Mouse (Mus musculus) midbrain, embryonic 10.5 days (tissue): Measurements from ENCODE around the gene Pknox2. TPM values are rescaled to one million over a fixed set of nuclear protein-coding genes. Genes with fewer than 3 reads are reported as not detected.

ENCODE experiments used
- DNase-seq: peaks from one replicate; pipeline ENCODE4 v3.0.0-alpha.2; 2017; ENCODE audit warnings: low spot score
- H3K27ac ChIP-seq: fragments of 300-500 bp; sonication (generic); replicated peaks from 2 replicates; pipeline ENCODE4 v1.5.1; 2016; ENCODE audit warnings: mild to moderate bottlenecking
- H3K27me3 ChIP-seq: fragments of 300-500 bp; sonication (generic); 2 replicates; pipeline ENCODE4 v1.6.1; 2016; ENCODE audit warnings: low read depth, mild to moderate bottlenecking; ENCODE audit not compliant: poor library complexity, severe bottlenecking
- H3K36me3 ChIP-seq: fragments of 300-500 bp; sonication (generic); 2 replicates; pipeline ENCODE4 v1.6.1; 2016; ENCODE audit warnings: mild to moderate bottlenecking, moderate library complexity
- H3K4me1 ChIP-seq: fragments of 300-500 bp; sonication (generic); 2 replicates; pipeline ENCODE4 v1.6.1; 2016
- H3K4me3 ChIP-seq: fragments of 300-500 bp; sonication (generic); 2 replicates; pipeline ENCODE4 v1.5.1; 2016; ENCODE audit warnings: mild to moderate bottlenecking, moderate library complexity
- H3K9me3 ChIP-seq: fragments of 300-500 bp; sonication (generic); replicated peaks from 2 replicates; pipeline ENCODE4 v1.6.1; 2016; ENCODE audit warnings: mild to moderate bottlenecking
- WGBS: fragments of 180-500 bp; shearing (Covaris S2); methylation state at CpG from one replicate; pipeline ENCODE4 v1.1.7; 2016; 5-methylcytosine and 5-hydroxymethylcytosine counted together
- polyA plus RNA-seq: library from polyadenylated mRNA; unstranded; fragments of >200 nt; fragmentation: Nextera tagmentation; extraction: Ambion mirVana; gene quantifications from 2 replicates; pipeline ENCODE4 v1.2.1, GENCODE M21; 2016

Gene Pknox2
- polyA plus RNA-seq, 1 experiment from 2014 or later = 41.5 TPM

GRCm38 (mm10) chr9:36989991-36990390 lies 157.2 kb downstream of the Pknox2 start:
- H3K27ac ChIP-seq = no peak overlapping the region
- no peak overlapping the region for H3K4me3 ChIP-seq
- no peaks in the 10 kb centered on the region for H3K9me3 ChIP-seq
- H3K4me1 ChIP-seq = peaks cover 14% of the 10 kb centered on the region
- no peak for DNase-seq
- WGBS = 95% methylated on average over 3 of the region's 3 CpGs
- H3K27me3 ChIP-seq = no peaks in the 10 kb centered on the region
- peaks cover 20% of the 10 kb centered on the region for H3K36me3 ChIP-seq

- no peak for DNase-seq
Measured at GRCm38 (mm10) chr9:36985233-36985632, 162.0 kb downstream of the Pknox2 start.

GRCm38 (mm10) chr9:36976596-36977362 lies 170.4 kb downstream of the Pknox2 start:
- peaks cover 66% of the 10 kb centered on the region for H3K4me1 ChIP-seq
- DNase-seq = no peak
- H3K27me3 ChIP-seq = no peaks in the 10 kb centered on the region
- no peak overlapping the region for H3K4me3 ChIP-seq
- no peaks in the 10 kb centered on the region for H3K9me3 ChIP-seq
- no peak overlapping the region for H3K27ac ChIP-seq
- 43% methylated on average over 11 of the region's 11 CpGs for WGBS
- H3K36me3 ChIP-seq = 0 out of 2 replicates have a peak, but pooled peaks cover 6% of the 10 kb centered on the region

More at GRCm38 (mm10) chr9:36985233-36985632, 162.0 kb downstream of the Pknox2 start:
- H3K4me3 ChIP-seq = no peak overlapping the region
- H3K9me3 ChIP-seq = no peaks in the 10 kb centered on the region
- no peak overlapping the region for H3K27ac ChIP-seq
- no peaks in the 10 kb centered on the region for H3K27me3 ChIP-seq
- WGBS = 92% methylated on average over 9 of the region's 9 CpGs
- peaks cover 37% of the 10 kb centered on the region for H3K36me3 ChIP-seq
- H3K4me1 ChIP-seq = no peaks in the 10 kb centered on the region

- H3K27me3 ChIP-seq = no peaks in the 10 kb centered on the region
- WGBS = 67% methylated on average over 11 of the region's 11 CpGs
- H3K9me3 ChIP-seq = no peaks in the 10 kb centered on the region
- no peak overlapping the region for H3K4me3 ChIP-seq
- H3K36me3 ChIP-seq = no peaks in the 10 kb centered on the region
- H3K4me1 ChIP-seq = peaks cover 87% of the 10 kb centered on the region
- no peak for DNase-seq
- H3K27ac ChIP-seq = peak overlapping the region; percentile 38
Measured at GRCm38 (mm10) chr9:36973486-36974227, 173.6 kb downstream of the Pknox2 start.

GRCm38 (mm10) chr9:36972089-36972488 lies 175.1 kb downstream of the Pknox2 start:
- 52% methylated on average over 3 of the region's 3 CpGs for WGBS
- no peaks in the 10 kb centered on the region for H3K9me3 ChIP-seq
- H3K27ac ChIP-seq = peak overlapping the region; percentile 1
- H3K27me3 ChIP-seq = no peaks in the 10 kb centered on the region
- no peak for DNase-seq
- peaks cover 13% of the 10 kb centered on the region for H3K36me3 ChIP-seq
- H3K4me1 ChIP-seq = peaks cover 97% of the 10 kb centered on the region
- H3K4me3 ChIP-seq = no peak overlapping the region

- 48% methylated on average over 3 of the region's 3 CpGs for WGBS
- 0 out of 2 replicates have a peak overlapping the region, but pooled peaks have one; percentile 1 for H3K27ac ChIP-seq
- H3K9me3 ChIP-seq = no peaks in the 10 kb centered on the region
Measured at GRCm38 (mm10) chr9:36971066-36971465, 176.1 kb downstream of the Pknox2 start.

GRCm38 (mm10) chr9:36970651-36971050 lies 176.6 kb downstream of the Pknox2 start:
- Histone ChIP-seq H3K36me3 (peaks cover 21% of the 10 kb centered on the region), H3K4me1 (peaks cover 93% of the 10 kb centered on the region), H3K4me3 (no peak overlapping the region), H3K27me3 (no peaks in the 10 kb centered on the region), H3K9me3 (no peaks in the 10 kb centered on the region), H3K27ac (no peak overlapping the region)
- DNase-seq = peak; percentile 76
- WGBS = 8% methylated on average over 5 of the region's 5 CpGs

More at GRCm38 (mm10) chr9:36971066-36971465, 176.1 kb downstream of the Pknox2 start:
- H3K27me3 ChIP-seq = no peaks in the 10 kb centered on the region
- H3K4me3 ChIP-seq = no peak overlapping the region
- no peak for DNase-seq
- peaks cover 95% of the 10 kb centered on the region for H3K4me1 ChIP-seq
- peaks cover 21% of the 10 kb centered on the region for H3K36me3 ChIP-seq

- 71% methylated on average over 1 of the region's 1 CpGs for WGBS
- DNase-seq = no peak
- Histone ChIP-seq H3K4me3 (no peak overlapping the region), H3K27me3 (no peaks in the 10 kb centered on the region), H3K27ac (peak overlapping the region; percentile 38; the same call in 1 of the 2 replicates), H3K36me3 (peaks cover 21% of the 10 kb centered on the region), H3K4me1 (peaks cover 90% of the 10 kb centered on the region), H3K9me3 (no peaks in the 10 kb centered on the region)
Measured at GRCm38 (mm10) chr9:36969131-36969530, 178.1 kb downstream of the Pknox2 start.

- Histone ChIP-seq H3K4me3 (no peak overlapping the region), H3K36me3 (peaks cover 21% of the 10 kb centered on the region), H3K4me1 (peaks cover 90% of the 10 kb centered on the region), H3K27ac (no peak overlapping the region), H3K27me3 (no peaks in the 10 kb centered on the region), H3K9me3 (no peaks in the 10 kb centered on the region)
- 51% methylated on average over 7 of the region's 7 CpGs for WGBS
- DNase-seq = peak; percentile 61
Measured at GRCm38 (mm10) chr9:36968713-36969112, 178.5 kb downstream of the Pknox2 start.

- Histone ChIP-seq H3K27ac (peak overlapping the region; percentile 71), H3K4me1 (peaks cover 90% of the 10 kb centered on the region), H3K4me3 (no peak overlapping the region), H3K36me3 (peaks cover 21% of the 10 kb centered on the region), H3K9me3 (no peaks in the 10 kb centered on the region), H3K27me3 (no peaks in the 10 kb centered on the region)
- WGBS = 85% methylated on average over 7 of the region's 7 CpGs
- DNase-seq = no peak
Measured at GRCm38 (mm10) chr9:36968236-36968635, 179.0 kb downstream of the Pknox2 start.

- Histone ChIP-seq H3K4me1 (peaks cover 87% of the 10 kb centered on the region), H3K9me3 (no peaks in the 10 kb centered on the region), H3K36me3 (peaks cover 22% of the 10 kb centered on the region), H3K27me3 (no peaks in the 10 kb centered on the region), H3K4me3 (no peak overlapping the region), H3K27ac (no peak overlapping the region)
- peak; percentile 43 for DNase-seq
- WGBS = 65% methylated on average over 5 of the region's 5 CpGs
Measured at GRCm38 (mm10) chr9:36965720-36966119, 181.5 kb downstream of the Pknox2 start.

- Histone ChIP-seq H3K36me3 (peaks cover 25% of the 10 kb centered on the region), H3K27me3 (no peaks in the 10 kb centered on the region), H3K27ac (peak overlapping the region; percentile 84), H3K4me1 (peaks cover 79% of the 10 kb centered on the region), H3K4me3 (peak overlapping the region; percentile 26), H3K9me3 (no peaks in the 10 kb centered on the region)
- peak; percentile 67 for DNase-seq
- 4% methylated on average over 5 of the region's 5 CpGs for WGBS
Measured at GRCm38 (mm10) chr9:36964230-36964629, 183.0 kb downstream of the Pknox2 start.

GRCm38 (mm10) chr9:36963512-36963911 lies 183.7 kb downstream of the Pknox2 start:
- 32% methylated on average over 3 of the region's 3 CpGs for WGBS
- Histone ChIP-seq H3K4me1 (peaks cover 76% of the 10 kb centered on the region), H3K4me3 (no peak overlapping the region), H3K36me3 (peaks cover 25% of the 10 kb centered on the region), H3K27me3 (no peaks in the 10 kb centered on the region), H3K9me3 (no peaks in the 10 kb centered on the region), H3K27ac (peak overlapping the region; percentile 84)
- no peak for DNase-seq
